Mouse (Mus musculus): ENCODE measurements around the gene Heca. TPM values are rescaled to one million over a fixed set of nuclear protein-coding genes. Genes with fewer than 3 reads are reported as not detected.
"Not testable (repeated sequence)": the region's sequence is repeated elsewhere in the genome, so short reads cannot be mapped to it uniquely, and the experiment has no call there.

The Heca gene
- polyA plus RNA-seq, 1 experiment from 2014 or later = 4.0 TPM

GRCm38 (mm10) chr10:17829205-17829604, 118.7 kb downstream of the Heca start:
- no peaks in the 10 kb centered on the region for H3K9me3 ChIP-seq (replicated peaks; ENCODE audit: control insufficient read depth, low read length)
- no peaks in the 10 kb centered on the region for H3K27me3 ChIP-seq (ENCODE audit: control insufficient read depth, insufficient read depth, low read length)
- 85% methylated on average over 4 of the region's 4 CpGs for WGBS (ENCODE audit: insufficient replicate concordance)
- no peak overlapping the region for H3K27ac ChIP-seq (ENCODE audit: low read depth, low read length)
- H3K4me3 ChIP-seq (ENCODE audit: low read depth, low read length) = no peak overlapping the region
- H3K9ac ChIP-seq (ENCODE audit: low read depth, low read length) = no peak overlapping the region
- H3K36me3 ChIP-seq (ENCODE audit: control insufficient read depth, insufficient read depth, low read length) = no peaks in the 10 kb centered on the region; the same call in 1 of the 2 replicates
- ATAC-seq (replicated peaks; ENCODE audit: insufficient number of reproducible peaks, low FRiP score, low TSS enrichment) = no peak
- no peak overlapping the region for H3K4me2 ChIP-seq
- H3K4me1 ChIP-seq (ENCODE audit: control insufficient read depth, insufficient read depth, low read length) = no peaks in the 10 kb centered on the region

- 10% methylated on average over 12 of the region's 12 CpGs for WGBS (ENCODE audit: insufficient replicate concordance)
- no peaks in the 10 kb centered on the region for H3K27me3 ChIP-seq (ENCODE audit: control insufficient read depth, insufficient read depth, low read length)
- H3K36me3 ChIP-seq (ENCODE audit: control insufficient read depth, insufficient read depth, low read length) = no peaks in the 10 kb centered on the region; the same call in 1 of the 2 replicates
- no peaks in the 10 kb centered on the region for H3K9me3 ChIP-seq (replicated peaks; ENCODE audit: control insufficient read depth, low read length)
- H3K4me2 ChIP-seq = peak overlapping the region; percentile 44
- no peak overlapping the region for H3K4me3 ChIP-seq (ENCODE audit: low read depth, low read length)
- no peak for ATAC-seq (replicated peaks; ENCODE audit: insufficient number of reproducible peaks, low FRiP score, low TSS enrichment)
- H3K27ac ChIP-seq (ENCODE audit: low read depth, low read length) = no peak overlapping the region
- no peak overlapping the region for H3K9ac ChIP-seq (ENCODE audit: low read depth, low read length)
- H3K4me1 ChIP-seq (ENCODE audit: control insufficient read depth, insufficient read depth, low read length) = no peaks in the 10 kb centered on the region
Observed at GRCm38 (mm10) chr10:17827391-17827790, 120.5 kb downstream of the Heca start.

GRCm38 (mm10) chr10:17820422-17820821, 127.4 kb downstream of the Heca start:
- not testable (repeated sequence) for H3K4me3 ChIP-seq (ENCODE audit: low read depth, low read length); H3K27ac ChIP-seq (ENCODE audit: low read depth, low read length); H3K9ac ChIP-seq (ENCODE audit: low read depth, low read length); H3K9me3 ChIP-seq (replicated peaks; ENCODE audit: control insufficient read depth, low read length); H3K4me2 ChIP-seq; ATAC-seq (replicated peaks; ENCODE audit: insufficient number of reproducible peaks, low FRiP score, low TSS enrichment); H3K27me3 ChIP-seq (ENCODE audit: control insufficient read depth, insufficient read depth, low read length); H3K4me1 ChIP-seq (ENCODE audit: control insufficient read depth, insufficient read depth, low read length)
- H3K36me3 ChIP-seq (ENCODE audit: control insufficient read depth, insufficient read depth, low read length) = peaks cover 15% of the 10 kb centered on the region
- WGBS (ENCODE audit: insufficient replicate concordance) = 85% methylated on average over 7 of the region's 7 CpGs

Other genes with a start within 250 kb of the Heca start
- gene Cited2, start 224.8 kb downstream of the Heca start, polyA plus RNA-seq (2014; fragmentation: Nextera tagmentation; extraction: Ambion mirVana) = 35.4 and 42.6 TPM in 2 replicates
- gene Txlnb, start 151.8 kb downstream of the Heca start, polyA plus RNA-seq (2014; fragmentation: Nextera tagmentation; extraction: Ambion mirVana) = 37.4 and 45.2 TPM in 2 replicates
- gene Abracl, start 75.2 kb upstream of the Heca start, polyA plus RNA-seq (2014; fragmentation: Nextera tagmentation; extraction: Ambion mirVana) = 210 and 221 TPM in 2 replicates
- 20.3 and 20.8 TPM in 2 replicates for gene Reps1, start 107.8 kb upstream of the Heca start, polyA plus RNA-seq (2014; fragmentation: Nextera tagmentation; extraction: Ambion mirVana)

Measured in heart, embryonic 11.5 days (tissue).